Mouse (Mus musculus) midbrain, embryonic 16.5 days (tissue): Measurements from ENCODE around the gene Hnf1b. TPM values are rescaled to one million over a fixed set of nuclear protein-coding genes. Genes with fewer than 3 reads are reported as not detected.

Source experiments
- ATAC-seq: fragments of 200-750 bp; cut with Nextera tagmentation; 2 replicates; pipeline ENCODE4 v1.8.0; 2017; ENCODE audit warnings: moderate TSS enrichment
- H3K27ac ChIP-seq: fragments of 300-500 bp; sonication (generic); 2 replicates; pipeline ENCODE4 v1.5.1; 2014; ENCODE audit warnings: mild to moderate bottlenecking, low read length, mixed read lengths
- H3K27me3 ChIP-seq: fragments of 300-500 bp; sonication (generic); 2 replicates; pipeline ENCODE4 v1.6.1; 2014; ENCODE audit warnings: low read depth, low read length, mixed read lengths; ENCODE audit not compliant: control insufficient read depth, insufficient read depth
- H3K36me3 ChIP-seq: fragments of 300-500 bp; sonication (generic); 2 replicates; pipeline ENCODE4 v1.6.1; 2014; ENCODE audit warnings: mild to moderate bottlenecking, low read length, moderate library complexity, mixed read lengths; ENCODE audit not compliant: control insufficient read depth, insufficient read depth
- H3K4me1 ChIP-seq: fragments of 300-500 bp; sonication (generic); 2 replicates; pipeline ENCODE4 v1.6.1; 2014; ENCODE audit warnings: mild to moderate bottlenecking, low read length, mixed read lengths; ENCODE audit not compliant: control insufficient read depth, insufficient read depth
- H3K4me2 ChIP-seq: fragments of 300-500 bp; sonication (generic); 2 replicates; pipeline ENCODE4 v1.6.1; 2014; ENCODE audit warnings: mild to moderate bottlenecking, low read length, mixed read lengths
- H3K4me3 ChIP-seq: fragments of 300-500 bp; sonication (generic); 2 replicates; pipeline ENCODE4 v1.5.1; 2014; ENCODE audit warnings: low read depth, mild to moderate bottlenecking, low read length, moderate library complexity, mixed read lengths
- H3K9ac ChIP-seq: fragments of 300-500 bp; sonication (generic); 2 replicates; pipeline ENCODE4 v1.6.1; 2014; ENCODE audit warnings: low read depth, low read length, mixed read lengths
- H3K9me3 ChIP-seq: fragments of 300-500 bp; sonication (generic); replicated peaks from 2 replicates; pipeline ENCODE4 v1.6.1; 2014; ENCODE audit warnings: mild to moderate bottlenecking, low read length, mixed read lengths; ENCODE audit not compliant: control insufficient read depth, poor library complexity, severe bottlenecking
- WGBS: fragments of 180-500 bp; shearing (Covaris S2); extraction: QIAGEN DNeasy Blood & Tissue Kit; methylation state at CpG from one replicate; pipeline ENCODE4 v1.1.7; 2014; 5-methylcytosine and 5-hydroxymethylcytosine counted together
- polyA plus RNA-seq: library from polyadenylated mRNA; unstranded; fragments of >200 nt; fragmentation: Nextera tagmentation; extraction: Ambion mirVana; gene quantifications from 2 replicates; pipeline ENCODE4 v1.2.1, GENCODE M21; 2015

Gene Hnf1b
- 0.13 TPM in 1 of 2 replicates, not detected in the other for polyA plus RNA-seq

DNA sequence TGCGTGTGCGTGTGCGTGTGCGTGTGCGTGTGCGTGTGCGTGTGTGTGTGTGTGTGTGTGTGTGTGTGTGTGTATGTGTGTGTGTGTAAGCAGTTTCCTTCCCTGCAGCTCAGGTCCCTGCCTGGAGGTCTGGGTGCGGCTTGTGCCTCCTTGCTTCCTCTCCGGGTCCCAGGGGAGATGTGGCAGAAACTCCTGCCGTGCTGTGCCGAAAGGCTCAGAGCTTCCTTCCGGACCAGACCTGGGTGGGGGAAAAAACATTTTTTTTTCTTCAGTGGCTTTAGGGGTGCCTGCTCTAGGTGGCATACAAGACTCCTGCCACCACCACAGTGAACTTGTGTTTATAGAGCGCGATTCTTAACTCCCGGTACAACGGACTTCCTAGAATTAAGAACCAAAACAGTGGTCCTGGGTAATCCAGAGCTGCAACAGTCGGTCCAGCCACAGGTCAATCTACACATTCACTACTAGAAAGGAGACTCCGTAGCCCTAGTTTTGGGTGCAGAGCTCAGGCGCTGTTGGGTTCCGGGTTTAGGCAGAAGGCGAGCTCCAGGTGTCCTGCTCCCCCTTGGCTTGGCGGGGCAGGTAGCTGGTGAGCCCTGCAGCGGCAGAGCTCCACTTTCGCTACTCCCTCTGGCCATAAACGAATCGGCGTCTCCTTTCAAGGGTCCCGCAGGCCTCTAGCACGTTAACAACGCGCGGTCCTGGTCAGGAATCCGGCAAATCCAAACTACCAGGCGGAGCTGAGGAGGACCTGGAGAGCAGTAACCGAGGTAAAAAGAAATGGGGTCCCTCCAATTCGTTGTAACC, at the start of gene Hnf1b:
Gene Hnf1b (plus strand): TSS at position 535 of the 807 bp plus-strand sequence.
- H3K4me1 ChIP-seq: no peaks in the 10 kb centered on the region; the same call in 1 of the 2 replicates
- no peak for ATAC-seq
- H3K9me3 ChIP-seq: no peaks in the 10 kb centered on the region
- H3K4me3 ChIP-seq: no peak within 1 kb of the TSS
- H3K4me2 ChIP-seq: no peak within 1 kb of the TSS
- H3K36me3 ChIP-seq: no peaks in the 10 kb centered on the region
- H3K27me3 ChIP-seq: peaks cover 24% of the 10 kb centered on the region
- 1% methylated on average over 32 of the region's 36 CpGs for WGBS
- H3K9ac ChIP-seq: no peak within 1 kb of the TSS
- H3K27ac ChIP-seq: no peak within 1 kb of the TSS

GRCm38 (mm10) chr11:83802166-83802565, 47.7 kb upstream of the Hnf1b start:
- no peak for ATAC-seq
- H3K27ac ChIP-seq: no peak overlapping the region
- WGBS: 70% methylated on average over 8 of the region's 8 CpGs
- H3K4me3 ChIP-seq: no peak overlapping the region
- no peak overlapping the region for H3K4me2 ChIP-seq
- H3K9ac ChIP-seq: no peak overlapping the region
- H3K36me3 ChIP-seq: no peaks in the 10 kb centered on the region
- H3K27me3 ChIP-seq: no peaks in the 10 kb centered on the region; the same call in 1 of the 2 replicates
- H3K4me1 ChIP-seq: no peaks in the 10 kb centered on the region
- H3K9me3 ChIP-seq: no peaks in the 10 kb centered on the region

GRCm38 (mm10) chr11:83802581-83802980, 47.3 kb upstream of the Hnf1b start:
- H3K4me2 ChIP-seq: no peak overlapping the region
- WGBS: 86% methylated on average over 4 of the region's 4 CpGs
- no peaks in the 10 kb centered on the region for H3K4me1 ChIP-seq
- no peaks in the 10 kb centered on the region; the same call in 1 of the 2 replicates for H3K27me3 ChIP-seq
- ATAC-seq: no peak
- no peak overlapping the region for H3K27ac ChIP-seq
- H3K36me3 ChIP-seq: no peaks in the 10 kb centered on the region
- H3K4me3 ChIP-seq: no peak overlapping the region
- no peak overlapping the region for H3K9ac ChIP-seq
- no peaks in the 10 kb centered on the region for H3K9me3 ChIP-seq

- WGBS: 63% methylated on average over 8 of the region's 8 CpGs
- ATAC-seq: no peak
Observed at GRCm38 (mm10) chr11:83810441-83810840, 39.4 kb upstream of the Hnf1b start.

GRCm38 (mm10) chr11:83815191-83815590, 34.7 kb upstream of the Hnf1b start:
- Histone ChIP-seq H3K27me3 (no peaks in the 10 kb centered on the region), H3K27ac (no peak overlapping the region), H3K4me2 (no peak overlapping the region), H3K9me3 (no peaks in the 10 kb centered on the region), H3K9ac (no peak overlapping the region), H3K36me3 (no peaks in the 10 kb centered on the region), H3K4me3 (no peak overlapping the region), H3K4me1 (peaks cover 8% of the 10 kb centered on the region; the same call in 1 of the 2 replicates)
- no peak for ATAC-seq
- 91% methylated on average over 5 of the region's 5 CpGs for WGBS

More at GRCm38 (mm10) chr11:83810441-83810840, 39.4 kb upstream of the Hnf1b start:
- Histone ChIP-seq H3K27me3 (no peaks in the 10 kb centered on the region; the same call in 1 of the 2 replicates), H3K36me3 (no peaks in the 10 kb centered on the region), H3K4me1 (no peaks in the 10 kb centered on the region), H3K4me2 (no peak overlapping the region), H3K9ac (no peak overlapping the region), H3K4me3 (no peak overlapping the region), H3K9me3 (no peaks in the 10 kb centered on the region), H3K27ac (no peak overlapping the region)

GRCm38 (mm10) chr11:83815628-83816027, 34.2 kb upstream of the Hnf1b start:
- H3K4me3 ChIP-seq: no peak overlapping the region
- no peak for ATAC-seq
- H3K36me3 ChIP-seq: no peaks in the 10 kb centered on the region
- H3K9ac ChIP-seq: no peak overlapping the region
- no peaks in the 10 kb centered on the region for H3K27me3 ChIP-seq
- peaks cover 8% of the 10 kb centered on the region; the same call in 1 of the 2 replicates for H3K4me1 ChIP-seq
- 10% methylated on average over 9 of the region's 9 CpGs for WGBS
- H3K4me2 ChIP-seq: no peak overlapping the region
- no peaks in the 10 kb centered on the region for H3K9me3 ChIP-seq
- no peak overlapping the region for H3K27ac ChIP-seq

DNA sequence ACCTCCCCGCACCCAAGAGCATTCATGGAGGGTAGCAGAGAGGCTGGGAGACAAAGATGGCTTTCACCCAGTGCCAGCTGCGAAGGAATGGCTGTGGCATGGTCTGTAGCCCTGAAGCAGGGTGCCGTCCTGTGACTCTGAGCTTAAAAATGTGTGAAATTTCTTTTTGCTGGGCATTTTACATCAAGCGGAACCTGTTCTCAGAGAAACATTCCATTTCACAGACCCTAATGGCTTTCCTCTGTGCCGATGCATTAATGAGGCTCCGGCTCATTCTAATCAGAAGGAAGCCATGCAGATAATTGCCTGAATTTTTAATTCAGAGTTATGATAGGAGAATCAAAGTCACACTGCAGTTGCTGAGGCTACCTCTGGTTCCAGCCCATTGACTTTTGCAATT, 32.8 kb upstream of the Hnf1b start:
- H3K36me3 ChIP-seq: no peaks in the 10 kb centered on the region
- 58% methylated on average over 6 of the region's 6 CpGs for WGBS
- H3K4me2 ChIP-seq: no peak overlapping the region
- H3K9ac ChIP-seq: no peak overlapping the region
- H3K4me1 ChIP-seq: peaks cover 8% of the 10 kb centered on the region; the same call in 1 of the 2 replicates
- H3K27me3 ChIP-seq: no peaks in the 10 kb centered on the region
- no peak overlapping the region for H3K27ac ChIP-seq
- no peak for ATAC-seq
- no peak overlapping the region for H3K4me3 ChIP-seq
- H3K9me3 ChIP-seq: no peaks in the 10 kb centered on the region

DNA sequence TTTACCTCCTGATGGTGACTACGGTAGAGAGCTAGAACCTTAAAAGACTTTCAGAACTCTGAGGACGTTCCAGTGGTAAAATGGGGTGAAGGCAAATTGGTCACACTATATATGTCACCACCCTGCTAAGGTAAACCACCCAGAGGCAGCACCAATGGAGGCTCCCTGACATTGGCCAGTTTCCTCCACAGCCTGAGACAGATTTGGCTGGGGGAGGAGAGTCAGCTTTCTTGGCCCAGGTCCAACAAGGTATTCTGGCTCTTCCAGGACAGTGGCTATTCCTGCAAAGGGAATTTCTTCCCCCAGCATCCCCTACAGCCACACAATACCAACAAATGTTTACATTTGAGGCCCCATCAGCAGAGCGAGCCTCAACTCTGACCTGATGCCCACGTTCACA, 31.9 kb upstream of the Hnf1b start:
- H3K9ac ChIP-seq: no peak overlapping the region
- H3K9me3 ChIP-seq: no peaks in the 10 kb centered on the region
- peaks cover 8% of the 10 kb centered on the region; the same call in 1 of the 2 replicates for H3K4me1 ChIP-seq
- H3K27me3 ChIP-seq: no peaks in the 10 kb centered on the region
- H3K4me2 ChIP-seq: no peak overlapping the region
- no peak for ATAC-seq
- H3K4me3 ChIP-seq: no peak overlapping the region
- no peaks in the 10 kb centered on the region for H3K36me3 ChIP-seq
- no peak overlapping the region for H3K27ac ChIP-seq
- WGBS: 85% methylated on average over 4 of the region's 4 CpGs

GRCm38 (mm10) chr11:83818591-83819127, 31.2 kb upstream of the Hnf1b start:
- no peaks in the 10 kb centered on the region for H3K36me3 ChIP-seq
- no peak overlapping the region for H3K27ac ChIP-seq
- ATAC-seq: no peak
- no peaks in the 10 kb centered on the region for H3K9me3 ChIP-seq
- H3K9ac ChIP-seq: no peak overlapping the region
- H3K4me1 ChIP-seq: peaks cover 8% of the 10 kb centered on the region; the same call in 1 of the 2 replicates
- no peak overlapping the region for H3K4me3 ChIP-seq
- WGBS: 65% methylated on average over 9 of the region's 9 CpGs
- no peak overlapping the region for H3K4me2 ChIP-seq
- no peaks in the 10 kb centered on the region for H3K27me3 ChIP-seq
